Mouse (Mus musculus) retina, postnatal 7 days (tissue): ENCODE results near the gene Dbn1.
"Not testable (repeated sequence)": the region's sequence is repeated elsewhere in the genome, so short reads cannot be mapped to it uniquely, and the experiment has no call there.

ENCODE experiments used
- DNase-seq: peaks from one replicate; pipeline ENCODE4 v3.0.0-alpha.2; 2012; ENCODE audit warnings: low read depth, low spot score

The Dbn1 gene

DNA sequence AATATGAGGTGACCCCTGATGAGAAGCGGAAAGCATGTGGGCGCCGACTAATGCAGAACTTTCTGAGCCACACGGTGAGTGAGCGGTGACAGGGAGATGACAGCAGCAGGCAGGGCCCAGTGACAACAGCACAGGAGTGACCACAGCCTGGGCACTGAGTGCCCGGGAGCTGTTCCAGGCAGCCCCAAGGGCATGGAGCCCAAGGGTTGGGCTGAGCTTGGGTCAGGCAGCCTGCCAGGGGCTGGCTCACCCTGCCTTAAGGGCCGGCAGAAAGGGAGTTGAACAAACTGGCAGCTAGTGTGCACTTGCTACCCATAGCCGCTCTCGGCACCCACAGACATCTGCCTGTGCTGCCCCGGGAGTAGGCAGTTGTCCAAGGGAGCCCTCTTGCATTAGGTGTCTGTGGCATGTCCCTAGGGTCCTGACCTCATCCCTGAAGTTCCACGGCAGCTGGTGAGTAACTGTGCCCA is 37.4 kb downstream of the Dbn1 start:
- no peak for DNase-seq

DNA sequence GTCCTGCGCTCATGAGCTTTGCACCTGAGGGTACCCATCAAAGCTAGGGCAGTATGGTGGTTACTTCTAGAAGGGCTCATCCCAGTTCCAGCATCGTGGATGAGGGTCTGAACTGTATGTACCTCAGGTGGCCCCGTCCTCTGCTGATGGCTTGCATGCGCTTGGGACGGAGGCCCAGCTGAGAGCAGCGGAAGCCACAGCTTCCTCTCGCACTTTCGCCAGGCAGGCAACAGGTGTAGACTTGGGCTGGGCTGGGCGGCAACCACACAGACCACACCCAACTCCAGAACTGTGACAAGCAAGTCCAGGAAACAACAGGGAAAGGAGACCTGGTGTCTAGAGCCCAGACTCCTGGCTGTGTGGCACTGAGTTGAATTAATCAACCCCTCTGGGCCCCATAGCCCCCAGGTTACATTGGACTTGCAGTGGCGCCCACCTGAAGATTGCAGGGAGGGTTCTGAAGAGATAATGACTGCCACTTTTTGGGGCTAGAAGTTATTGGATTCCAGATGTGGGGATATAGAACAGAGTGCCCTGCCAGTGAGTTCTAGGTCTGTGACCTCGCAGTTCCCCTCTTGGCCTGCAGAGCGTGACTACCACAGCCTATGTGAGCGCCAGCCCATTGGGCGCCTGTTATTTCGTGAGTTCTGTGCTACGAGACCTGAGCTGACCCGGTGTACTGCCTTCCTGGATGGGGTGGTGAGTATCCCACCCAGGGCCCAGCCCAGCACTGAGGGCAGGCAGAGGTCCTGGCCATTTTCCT is 38.1 kb downstream of the Dbn1 start:
- DNase-seq: no peak

DNA sequence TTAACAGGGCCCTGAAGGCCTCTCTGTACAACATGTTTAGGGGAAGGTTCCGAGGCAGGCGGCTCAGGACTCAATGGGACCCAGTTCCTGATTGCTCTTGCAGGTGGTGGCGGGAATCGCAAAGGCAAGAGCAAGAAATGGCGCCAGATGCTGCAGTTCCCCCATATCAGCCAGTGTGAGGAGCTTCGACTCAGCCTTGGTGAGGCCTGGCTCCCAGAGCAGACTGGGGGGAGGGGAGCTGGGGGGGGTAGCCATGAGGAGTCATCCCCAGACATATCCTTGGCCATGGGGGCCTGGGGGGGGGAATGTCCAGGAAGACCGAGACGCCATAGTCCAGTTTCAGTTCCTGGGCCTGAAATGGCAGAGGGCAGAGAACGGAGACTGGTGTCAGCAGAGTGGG is 38.7 kb downstream of the Dbn1 start:
- no peak for DNase-seq

DNA sequence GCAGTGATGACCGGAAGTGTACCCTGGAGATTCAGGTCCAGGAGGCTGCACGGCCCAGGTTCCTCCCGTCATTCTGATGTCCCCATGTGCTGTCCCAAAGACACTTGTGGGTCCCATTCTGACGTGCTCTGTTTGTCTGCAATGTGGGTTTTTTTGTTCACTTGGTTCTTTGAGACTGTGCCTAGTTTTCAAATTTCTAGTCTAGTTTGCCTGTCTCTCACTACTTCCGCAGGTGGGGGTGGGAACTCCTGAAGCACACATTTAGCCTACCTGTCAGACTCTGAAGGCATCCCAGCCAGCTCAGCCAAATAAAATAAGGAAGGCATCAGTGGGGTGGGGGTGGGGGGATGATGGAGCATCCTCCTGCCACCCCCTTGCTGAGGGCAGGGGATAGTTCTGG is 39.8 kb downstream of the Dbn1 start:
- DNase-seq: no peak

DNA sequence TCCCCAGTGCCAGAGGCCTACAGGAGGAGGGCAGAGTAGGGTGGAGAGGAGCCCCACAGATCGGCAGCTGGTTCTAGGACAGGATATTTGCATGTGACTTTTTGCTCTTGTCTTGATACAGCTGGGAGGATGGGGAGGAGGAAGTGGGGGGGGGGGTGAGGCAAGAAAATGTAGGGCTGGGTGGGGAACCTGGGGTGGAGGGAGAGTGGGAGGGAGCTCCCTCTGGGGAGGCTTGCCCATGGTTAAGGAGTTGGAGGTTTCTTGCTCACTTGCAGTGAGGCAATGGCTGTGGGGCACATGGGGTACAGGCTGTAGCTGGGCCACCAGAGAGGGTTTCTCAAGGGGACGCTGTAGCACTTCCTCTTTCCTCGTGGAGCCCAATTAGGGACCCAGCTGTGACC is 40.4 kb downstream of the Dbn1 start:
- DNase-seq: no peak

DNA sequence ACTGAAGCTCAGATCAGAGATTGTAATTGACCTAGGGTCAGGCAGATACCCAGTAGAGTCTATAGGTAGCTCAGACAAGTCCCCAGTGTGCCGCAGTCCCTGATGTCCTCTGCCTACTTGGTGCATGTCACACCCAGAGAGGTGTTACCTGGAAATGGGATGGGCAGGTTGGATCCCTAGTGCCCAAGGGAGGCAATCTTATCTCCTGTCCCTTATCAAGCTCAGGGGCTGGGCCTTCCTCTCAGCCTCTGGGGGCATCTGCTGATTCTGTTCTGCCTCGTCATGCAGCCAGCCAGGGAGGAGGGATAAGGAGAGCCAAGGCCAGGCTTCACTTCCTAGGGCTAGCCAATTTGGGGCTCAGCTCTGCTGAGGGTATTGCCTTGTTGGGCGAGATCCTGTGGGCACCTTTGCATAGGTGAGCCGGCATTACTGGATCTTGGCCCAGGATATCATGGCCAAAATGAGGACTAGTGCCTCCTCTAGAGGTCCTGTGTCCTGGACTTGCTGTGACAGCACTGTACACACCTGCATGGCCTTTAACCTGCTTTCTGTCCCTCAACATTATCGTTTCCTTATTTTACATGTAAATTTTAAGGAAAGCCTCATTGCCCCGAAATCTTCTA is 41.3 kb downstream of the Dbn1 start:
- no peak for DNase-seq

DNA sequence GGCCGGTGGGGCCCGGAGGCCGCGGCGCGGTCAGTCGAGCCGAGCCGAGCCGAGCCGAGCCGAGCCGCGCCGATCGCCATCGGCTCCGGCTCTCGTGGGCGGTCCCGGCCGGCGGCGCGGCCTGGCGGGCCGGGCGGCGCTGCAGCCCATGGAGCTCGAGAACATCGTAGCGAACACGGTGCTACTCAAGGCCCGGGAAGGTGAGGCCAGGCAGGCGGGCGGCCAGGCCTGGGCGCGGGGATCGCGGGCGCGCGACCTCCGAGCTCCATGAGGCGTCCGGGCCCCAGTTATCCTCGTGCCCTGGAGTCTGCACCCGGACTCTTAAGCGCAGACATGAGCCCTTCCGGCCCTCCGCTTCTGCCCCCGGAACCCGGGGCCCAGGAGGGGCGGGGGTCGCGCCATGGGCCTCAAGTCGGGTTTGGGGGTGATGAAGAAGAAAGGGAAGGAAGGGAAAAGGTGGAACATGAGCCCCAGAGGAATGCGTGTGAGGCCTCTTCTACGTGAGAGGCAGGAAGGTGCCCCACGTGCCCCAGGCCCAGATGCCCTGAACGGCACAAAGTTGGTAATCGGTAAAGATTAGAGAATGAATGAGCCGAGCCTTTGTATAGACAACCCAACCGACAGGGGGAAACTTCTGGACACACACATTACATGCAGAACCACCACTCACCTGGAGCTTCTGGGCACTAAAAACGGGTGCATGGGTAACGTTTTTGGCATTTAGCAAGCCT is 42.4 kb downstream of the Dbn1 start:
- no peak for DNase-seq

DNA sequence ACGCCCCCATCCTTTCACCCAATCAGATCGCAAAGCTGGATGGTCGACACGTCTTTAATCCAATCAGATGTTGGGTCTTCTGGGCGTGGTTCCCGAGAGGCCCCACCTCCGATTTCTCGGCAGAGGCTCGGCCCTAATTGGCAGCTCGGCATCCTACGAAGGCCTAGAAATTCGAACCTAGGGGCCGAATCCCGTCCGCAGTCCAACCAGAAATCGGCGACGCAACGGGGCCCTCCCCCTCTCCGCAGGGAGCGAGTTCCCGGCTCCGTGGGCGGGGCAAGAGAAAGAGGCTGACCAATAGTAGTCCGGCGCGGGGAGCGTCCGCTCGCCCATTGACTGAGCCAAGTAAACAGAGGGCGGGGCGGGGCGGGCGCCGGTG is 43.0 kb downstream of the Dbn1 start, which contains the start of gene Grk6:
TSS of gene Grk6 (plus strand) at position 136 of the 379 bp plus-strand sequence.
- peak; percentile 98 for DNase-seq

DNA sequence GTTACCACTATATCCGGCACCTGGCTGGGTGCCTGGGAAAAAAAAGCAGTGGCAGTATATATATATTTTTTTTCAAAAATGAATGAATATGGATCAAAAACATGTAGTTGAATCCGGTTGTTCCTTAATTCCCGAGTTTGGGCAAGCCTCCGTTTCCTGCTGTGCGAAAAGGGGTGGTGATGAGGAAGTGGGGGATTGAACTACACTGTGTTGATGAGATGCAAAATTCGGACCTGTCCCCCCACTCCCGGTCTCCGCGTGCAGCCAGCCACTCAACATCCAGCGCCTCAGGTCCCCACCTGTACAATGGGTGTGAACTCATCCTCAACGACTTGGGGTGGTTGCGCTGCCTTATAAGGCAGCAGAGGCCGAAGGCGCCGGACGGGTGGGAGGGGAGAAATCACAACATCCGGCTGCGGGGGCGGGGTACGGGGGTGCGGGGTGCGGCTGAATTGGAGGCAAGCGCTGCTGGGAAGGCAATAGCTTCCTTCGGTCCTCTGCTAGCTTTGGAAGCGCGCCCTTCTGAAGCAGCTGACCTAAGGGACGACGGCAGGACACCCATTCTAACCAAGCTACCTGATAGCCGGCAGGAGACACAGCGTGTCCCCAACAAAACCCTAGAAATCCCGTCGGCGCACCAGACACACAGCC is 43.5 kb downstream of the Dbn1 start:
- no peak for DNase-seq

DNA sequence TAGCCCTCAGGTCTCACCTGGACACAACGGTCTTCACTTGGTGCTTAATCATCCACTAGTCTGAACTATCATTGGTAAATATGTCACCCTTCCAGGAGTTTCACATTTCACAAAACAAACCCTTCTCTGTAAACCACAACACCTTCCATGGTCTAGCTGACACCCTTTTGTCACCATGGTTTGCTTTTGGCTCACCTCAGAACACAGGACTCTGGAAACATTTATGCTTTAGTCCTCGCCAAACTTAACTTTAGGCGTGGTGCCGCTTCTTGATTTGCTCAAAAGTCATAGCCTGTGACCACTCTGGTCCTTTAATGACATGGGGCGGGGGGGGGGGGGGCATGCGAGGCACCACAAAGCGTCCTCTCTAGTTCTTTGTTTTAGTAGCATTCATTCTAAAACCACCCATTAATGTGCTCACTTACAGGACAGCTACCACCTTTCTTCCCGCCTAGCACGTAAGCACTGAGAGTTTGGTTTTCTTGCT is 44.1 kb downstream of the Dbn1 start:
- DNase-seq: no peak

DNA sequence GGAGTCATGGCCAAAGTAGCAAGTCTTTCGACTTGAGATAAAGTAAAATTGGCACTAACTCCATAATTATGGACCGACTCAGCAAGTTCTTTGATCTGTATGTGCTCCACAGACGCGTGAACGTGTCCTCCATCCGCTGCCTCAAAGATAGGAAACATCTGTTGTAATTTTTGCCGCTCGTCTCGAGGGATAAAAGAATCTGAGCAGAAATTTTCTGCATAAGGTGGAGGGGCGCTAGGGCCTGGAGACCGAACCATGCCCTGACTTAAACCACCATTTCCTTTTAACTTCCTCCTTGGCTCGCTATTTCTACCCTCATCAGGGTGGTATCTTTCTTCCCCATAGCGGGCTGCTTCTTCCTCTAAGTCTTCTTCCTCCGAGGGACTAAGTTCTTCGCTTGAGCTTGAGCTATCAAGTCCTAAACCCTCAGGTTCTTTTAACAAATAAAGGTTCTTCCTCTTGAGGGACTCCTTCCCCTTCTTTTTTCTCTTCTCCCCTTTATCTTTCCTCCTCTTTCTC is 50.7 kb downstream of the Dbn1 start:
- DNase-seq: not testable (repeated sequence)

DNA sequence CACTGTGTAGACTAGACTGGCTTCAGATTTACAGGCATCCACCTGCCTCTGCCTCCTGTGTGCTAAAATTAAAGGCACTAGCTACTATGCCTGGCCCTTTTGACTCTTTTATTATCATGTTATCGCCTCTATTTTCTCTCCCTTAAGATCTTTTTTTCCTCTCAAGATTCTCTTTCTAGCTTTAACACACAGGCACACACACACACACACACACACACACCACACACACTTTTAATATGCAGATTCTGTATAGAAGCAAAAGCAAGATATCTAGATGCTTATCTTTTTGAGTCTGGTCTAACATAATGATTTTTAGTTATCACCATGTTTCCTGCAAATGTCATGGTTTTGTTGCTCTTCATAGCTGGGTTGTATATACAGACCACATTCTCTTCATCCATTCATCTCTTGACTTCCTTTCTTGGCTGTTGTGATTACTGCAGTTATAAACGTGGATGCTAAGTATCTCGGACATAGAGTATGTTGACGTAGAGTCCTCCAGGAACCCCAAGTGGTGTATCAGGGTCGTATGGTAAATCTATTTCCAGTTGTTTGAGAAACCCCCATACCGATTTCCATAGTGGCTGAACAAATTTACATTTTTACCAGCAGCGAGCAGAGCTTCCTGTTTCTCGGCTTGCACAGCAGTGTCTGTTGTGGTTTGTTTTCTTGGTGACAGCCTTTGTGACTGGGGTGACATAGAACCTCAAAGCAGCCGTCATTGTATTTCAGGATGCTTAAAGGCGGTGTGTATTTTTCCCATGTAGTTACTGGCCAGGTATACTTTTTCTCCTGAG is 55.8 kb downstream of the Dbn1 start:
- no peak for DNase-seq

DNA sequence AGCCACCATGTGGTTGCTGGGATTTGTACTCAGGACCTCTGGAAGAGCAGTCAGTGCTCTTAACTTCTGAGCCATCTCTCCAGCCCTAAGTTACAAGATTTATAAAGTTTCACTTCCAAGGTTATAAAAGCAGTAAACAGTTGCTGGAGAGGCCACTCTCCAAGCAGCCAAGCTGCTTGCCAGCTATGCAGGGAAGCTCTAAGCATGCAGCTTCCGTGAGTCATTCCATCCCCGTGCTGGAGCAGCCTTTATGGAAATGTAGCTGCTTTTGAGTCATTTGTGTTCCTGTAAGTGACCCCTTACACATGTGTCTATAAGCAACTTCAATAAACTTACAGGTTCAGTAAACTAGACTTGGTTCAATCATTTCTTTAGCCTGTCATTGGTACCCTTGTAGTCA is 57.3 kb downstream of the Dbn1 start:
- DNase-seq: no peak

DNA sequence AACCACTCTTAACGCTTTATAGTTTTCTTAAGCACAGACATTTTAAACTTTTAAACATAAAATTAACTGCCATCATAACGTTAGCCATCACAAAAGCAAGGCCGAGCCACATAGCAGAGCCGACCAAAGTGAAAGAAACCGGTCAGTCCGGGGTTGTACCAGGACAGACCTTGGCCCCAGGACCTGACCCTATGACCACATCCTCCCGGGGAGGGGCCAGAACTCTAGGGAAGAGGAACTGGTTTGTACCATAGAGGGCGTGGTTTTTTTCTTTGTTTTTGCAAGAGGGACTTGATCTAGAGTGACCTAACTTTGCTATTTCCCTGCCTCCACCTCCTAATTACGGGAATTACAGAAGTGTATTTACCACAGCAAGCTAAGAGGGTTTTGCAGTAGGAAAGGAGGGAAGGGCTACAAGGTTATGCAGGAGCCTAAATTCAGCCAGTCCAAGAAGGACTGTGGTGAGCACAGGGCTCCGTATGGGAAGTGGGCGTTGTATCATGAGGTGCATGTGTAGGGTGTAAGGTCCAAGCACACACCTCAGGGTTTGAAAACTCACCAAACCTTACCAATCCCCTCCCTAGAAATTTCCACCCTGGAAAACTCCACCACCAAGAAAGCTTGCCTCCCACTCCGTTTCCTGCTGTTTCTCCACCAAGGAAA is 58.6 kb downstream of the Dbn1 start:
- DNase-seq: no peak

DNA sequence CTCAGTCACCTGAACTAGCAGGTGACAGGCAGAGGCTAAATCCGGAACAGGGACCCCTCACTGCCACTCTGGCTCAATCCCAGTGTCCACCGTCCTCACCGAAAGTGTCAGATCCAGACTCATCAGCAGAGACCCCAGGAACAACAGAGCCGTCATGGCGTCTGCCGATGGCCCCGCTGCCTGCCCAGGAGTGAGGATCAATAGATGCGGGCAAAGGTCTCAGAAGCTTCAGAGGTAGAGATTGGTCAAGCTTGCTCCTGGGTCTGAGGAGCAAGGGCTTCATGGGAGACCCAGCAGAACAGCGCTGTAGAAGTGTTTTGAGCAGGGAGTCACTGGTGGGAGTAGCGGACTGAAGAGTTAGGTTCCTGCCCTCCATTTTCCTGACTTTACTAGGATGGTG is 61.3 kb downstream of the Dbn1 start, which contains the start of gene F12:
TSS of gene F12 (minus strand) at position 181 of the 400 bp plus-strand sequence.
- DNase-seq: no peak
